Mouse (Mus musculus) liver, embryonic 14.5 days (tissue): Measurements from ENCODE around the gene Angptl8.

Experiments
- CTCF ChIP-seq: IDR thresholded peaks from 2 replicates; pipeline ENCODE4 v1.5.1; 2016; ENCODE audit warnings: antibody characterized with exemption, low read depth, control low read depth
- EP300 ChIP-seq: IDR thresholded peaks from 2 replicates; pipeline ENCODE4 v1.6.1; 2016; ENCODE audit warnings: antibody characterized with exemption, low read depth

DNA sequence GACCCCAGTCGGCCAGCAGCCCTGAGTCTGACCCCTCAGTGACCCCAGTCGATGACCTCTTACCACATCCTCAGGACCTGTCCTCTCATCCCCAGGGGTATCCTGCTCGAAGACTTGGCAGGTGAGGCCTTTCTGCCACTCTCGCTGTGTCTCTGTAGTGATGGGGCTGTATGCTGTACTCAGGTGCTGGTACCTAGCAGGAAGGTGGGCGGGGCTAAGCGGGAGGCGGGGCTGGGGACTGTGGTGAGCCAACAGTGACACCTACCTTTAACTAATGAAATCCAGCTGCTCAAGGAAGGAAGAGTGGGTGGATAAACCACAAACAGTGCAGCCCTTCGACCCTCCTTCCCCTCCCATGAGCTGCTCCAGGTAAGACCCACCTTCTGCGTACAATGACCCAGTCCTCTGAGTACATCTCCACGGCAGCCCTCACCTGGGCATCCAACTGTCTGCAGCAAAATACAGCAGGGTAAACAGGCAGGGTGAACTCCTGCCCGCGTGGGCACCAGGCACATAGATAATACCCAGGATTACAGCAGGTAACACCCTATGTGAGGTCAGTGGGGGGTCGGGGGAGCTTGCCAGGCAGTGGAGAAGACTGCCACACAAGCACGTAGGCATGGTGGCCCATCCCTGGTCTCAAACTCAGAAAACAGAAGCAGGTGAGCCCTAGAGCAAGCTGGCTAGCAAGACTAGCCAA is 10.2 kb downstream of the Angptl8 start:
- TF ChIP-seq CTCF (0 out of 2 replicates have a peak, but pooled peaks have one; percentile 21), EP300 (no peak)
